Mouse (Mus musculus) intestine, embryonic 14.5 days (tissue): ENCODE data around the gene Kpna2. TPM values are rescaled to one million over a fixed set of nuclear protein-coding genes. Genes with fewer than 3 reads are reported as not detected.

ENCODE experiments used
- ATAC-seq: fragments of 200-750 bp; cut with Nextera tagmentation; replicated peaks from 2 replicates; pipeline ENCODE4 v1.8.0; 2017; ENCODE audit warnings: low read depth, moderate number of reproducible peaks, moderate TSS enrichment, moderate library complexity; ENCODE audit not compliant: low FRiP score, low TSS enrichment
- DNase-seq: peaks from one replicate; pipeline ENCODE4 v3.0.0-alpha.2; 2018; ENCODE audit warnings: low spot score
- H3K27ac ChIP-seq: fragments of 300-500 bp; sonication (generic); 2 replicates; pipeline ENCODE4 v1.5.1; 2014; ENCODE audit warnings: low read depth, mild to moderate bottlenecking, control low read depth
- H3K27me3 ChIP-seq: fragments of 300-500 bp; sonication (generic); replicated peaks from 2 replicates; pipeline ENCODE4 v1.6.1; 2014; ENCODE audit warnings: low read length, control low read depth; ENCODE audit not compliant: control insufficient read depth, insufficient read depth
- H3K36me3 ChIP-seq: fragments of 300-500 bp; sonication (generic); 2 replicates; pipeline ENCODE4 v1.6.1; 2014; ENCODE audit warnings: low read length, control low read depth; ENCODE audit not compliant: control insufficient read depth, insufficient read depth
- H3K4me1 ChIP-seq: fragments of 300-500 bp; sonication (generic); replicated peaks from 2 replicates; pipeline ENCODE4 v1.6.1; 2014; ENCODE audit warnings: low read length, control low read depth, mixed read lengths; ENCODE audit not compliant: control insufficient read depth, insufficient read depth
- H3K4me2 ChIP-seq: fragments of 300-500 bp; sonication (generic); 2 replicates; pipeline ENCODE4 v1.6.1; 2014; ENCODE audit warnings: low read length
- H3K4me3 ChIP-seq: fragments of 300-500 bp; sonication (generic); 2 replicates; pipeline ENCODE4 v1.5.1; 2014; ENCODE audit warnings: low read depth, low read length, control low read depth, mixed read lengths
- H3K9ac ChIP-seq: fragments of 300-500 bp; sonication (generic); 2 replicates; pipeline ENCODE4 v1.6.1; 2014; ENCODE audit warnings: mild to moderate bottlenecking, low read length
- H3K9me3 ChIP-seq: fragments of 300-500 bp; sonication (generic); 2 replicates; pipeline ENCODE4 v1.6.1; 2016; ENCODE audit warnings: low read length, control low read depth; ENCODE audit not compliant: control insufficient read depth
- WGBS: fragments of 180-500 bp; shearing (Covaris S2); extraction: QIAGEN DNeasy Blood & Tissue Kit; methylation state at CpG from one replicate; pipeline ENCODE4 v1.1.7; 2014; 5-methylcytosine and 5-hydroxymethylcytosine counted together
- polyA plus RNA-seq: library from polyadenylated mRNA; unstranded; fragments of >200 nt; fragmentation: Nextera tagmentation; extraction: Ambion mirVana; gene quantifications from 2 replicates; pipeline ENCODE4 v1.2.1, GENCODE M21; 2014

The Kpna2 gene
- polyA plus RNA-seq, 1 experiment from 2014 or later = 416 TPM

- DNase-seq = no peak
- H3K27me3 ChIP-seq = no peaks in the 10 kb centered on the region
- H3K4me1 ChIP-seq = no peaks in the 10 kb centered on the region
- no peak for ATAC-seq
- no peak overlapping the region for H3K4me3 ChIP-seq
- no peaks in the 10 kb centered on the region for H3K36me3 ChIP-seq
- H3K27ac ChIP-seq = no peak overlapping the region
- no peak overlapping the region for H3K4me2 ChIP-seq
- no peaks in the 10 kb centered on the region for H3K9me3 ChIP-seq
- H3K9ac ChIP-seq = no peak overlapping the region
- WGBS = 58% methylated on average over 10 of the region's 10 CpGs
Observed at GRCm38 (mm10) chr11:106967630-106968029, 31.7 kb downstream of the Kpna2 start.

GRCm38 (mm10) chr11:106965881-106966280 lies 33.5 kb downstream of the Kpna2 start:
- no peak for DNase-seq

GRCm38 (mm10) chr11:106962310-106962709 lies 37.0 kb downstream of the Kpna2 start:
- Histone ChIP-seq H3K9me3 (no peaks in the 10 kb centered on the region), H3K36me3 (no peaks in the 10 kb centered on the region), H3K4me2 (no peak overlapping the region), H3K4me1 (peaks cover 6% of the 10 kb centered on the region; the same call in 1 of the 2 replicates), H3K27me3 (no peaks in the 10 kb centered on the region), H3K9ac (no peak overlapping the region), H3K4me3 (no peak overlapping the region), H3K27ac (no peak overlapping the region; the same call in 1 of the 2 replicates)
- DNase-seq (no peak), ATAC-seq (no peak)
- WGBS = 82% methylated on average over 9 of the region's 9 CpGs

More at GRCm38 (mm10) chr11:106965881-106966280, 33.5 kb downstream of the Kpna2 start:
- Histone ChIP-seq H3K4me1 (no peaks in the 10 kb centered on the region), H3K27me3 (no peaks in the 10 kb centered on the region), H3K27ac (no peak overlapping the region), H3K9ac (no peak overlapping the region), H3K36me3 (no peaks in the 10 kb centered on the region), H3K4me3 (no peak overlapping the region), H3K9me3 (no peaks in the 10 kb centered on the region), H3K4me2 (no peak overlapping the region)
- ATAC-seq = no peak
- 85% methylated on average over 4 of the region's 4 CpGs for WGBS

- 0 out of 2 replicates have a peak, but pooled peaks have one; percentile 55 for ATAC-seq
- no peak for DNase-seq
- Histone ChIP-seq H3K27ac (peak overlapping the region; percentile 47), H3K27me3 (no peaks in the 10 kb centered on the region), H3K9ac (no peak overlapping the region), H3K4me1 (peaks cover 10% of the 10 kb centered on the region; the same call in 1 of the 2 replicates), H3K9me3 (no peaks in the 10 kb centered on the region), H3K4me2 (no peak overlapping the region), H3K4me3 (no peak overlapping the region), H3K36me3 (no peaks in the 10 kb centered on the region)
- WGBS = 61% methylated on average over 13 of the region's 13 CpGs
Observed at GRCm38 (mm10) chr11:106961471-106962081, 37.8 kb downstream of the Kpna2 start.

GRCm38 (mm10) chr11:106959121-106959520 lies 40.2 kb downstream of the Kpna2 start:
- Histone ChIP-seq H3K9ac (no peak overlapping the region), H3K27ac (no peak overlapping the region), H3K4me2 (no peak overlapping the region), H3K4me3 (no peak overlapping the region), H3K36me3 (no peaks in the 10 kb centered on the region), H3K9me3 (no peaks in the 10 kb centered on the region), H3K4me1 (peaks cover 10% of the 10 kb centered on the region; the same call in 1 of the 2 replicates), H3K27me3 (no peaks in the 10 kb centered on the region)
- no peak for DNase-seq
- 88% methylated on average over 5 of the region's 5 CpGs for WGBS
- ATAC-seq = no peak

GRCm38 (mm10) chr11:106958407-106959071 lies 40.8 kb downstream of the Kpna2 start:
- WGBS = 74% methylated on average over 6 of the region's 6 CpGs
- ATAC-seq = no peak
- Histone ChIP-seq H3K9ac (no peak overlapping the region), H3K36me3 (no peaks in the 10 kb centered on the region), H3K27ac (peak overlapping the region; percentile 18; the same call in 1 of the 2 replicates), H3K27me3 (no peaks in the 10 kb centered on the region), H3K4me1 (peaks cover 10% of the 10 kb centered on the region; the same call in 1 of the 2 replicates), H3K4me2 (no peak overlapping the region), H3K9me3 (no peaks in the 10 kb centered on the region), H3K4me3 (no peak overlapping the region)
- no peak for DNase-seq

GRCm38 (mm10) chr11:106957271-106957980 lies 41.9 kb downstream of the Kpna2 start:
- H3K4me2 ChIP-seq = 0 out of 2 replicates have a peak overlapping the region, but pooled peaks have one; percentile 7
- 51% methylated on average over 12 of the region's 12 CpGs for WGBS
- H3K27ac ChIP-seq = no peak overlapping the region
- no peaks in the 10 kb centered on the region for H3K9me3 ChIP-seq
- no peak overlapping the region for H3K9ac ChIP-seq
- no peaks in the 10 kb centered on the region for H3K27me3 ChIP-seq
- H3K4me3 ChIP-seq = no peak overlapping the region
- no peaks in the 10 kb centered on the region for H3K36me3 ChIP-seq
- DNase-seq = peak; percentile 58
- peaks cover 10% of the 10 kb centered on the region; the same call in 1 of the 2 replicates for H3K4me1 ChIP-seq
- ATAC-seq = 0 out of 2 replicates have a peak, but pooled peaks have one; percentile 47

GRCm38 (mm10) chr11:106954566-106954965 lies 44.8 kb downstream of the Kpna2 start:
- H3K27me3 ChIP-seq = no peaks in the 10 kb centered on the region
- WGBS = 72% methylated on average over 8 of the region's 8 CpGs
- H3K9me3 ChIP-seq = no peaks in the 10 kb centered on the region
- no peaks in the 10 kb centered on the region for H3K36me3 ChIP-seq
- no peak overlapping the region for H3K9ac ChIP-seq
- no peak overlapping the region for H3K4me2 ChIP-seq
- DNase-seq (no peak), ATAC-seq (no peak)
- H3K4me1 ChIP-seq = peaks cover 10% of the 10 kb centered on the region; the same call in 1 of the 2 replicates
- no peak overlapping the region for H3K4me3 ChIP-seq
- H3K27ac ChIP-seq = no peak overlapping the region
